Comparison of ENCODE assay signal across 9 mouse cellular contexts in genomic region chr7:140035456-140035855, GRCm38 (mm10). TPM values are rescaled to one million over a fixed set of nuclear protein-coding genes. Genes with fewer than 3 reads are reported as not detected.
A peak's percentile ranks its signal among the peaks of the same experiment; 100 is the strongest.
DNase-seq lines count a peak whose midpoint lies in the region; ATAC-seq and TF ChIP-seq lines count a peak whose summit lies in the region.
"Had no signal": no experiment of that assay in that cellular context is flagged by ENCODE, and none has a peak within 500 bp of the region (broad histone marks: within the 10 kb centered on the region; RNA-seq: fewer than 3 reads in every experiment).

No protein-coding gene starts in this region.

- 22% methylated on average over 7 of the region's 7 CpGs for whole genome bisulfite sequencing in kidney, adult 2 months
- 21% methylated on average over 6 of the region's 7 CpGs for whole genome bisulfite sequencing in hindbrain, embryonic 11.5 days
- 24% methylated on average over 7 of the region's 7 CpGs for WGBS in midbrain, embryonic 12.5 days

- TF ChIP-seq POLR2A in kidney, adult 2 months (IDR thresholded peaks at IDR 0.05; ENCODE audit: low read depth, low read length): no peak

- ATAC-seq in hindbrain, embryonic 11.5 days (ENCODE audit: low FRiP score): no peak
- no peak for ATAC-seq in midbrain, embryonic 12.5 days (ENCODE audit: low FRiP score, low read depth)
- ATAC-seq in monocyte, adult 5-6 weeks (replicated peaks; ENCODE audit: insufficient number of reproducible peaks, low FRiP score, low TSS enrichment, poor library complexity, severe bottlenecking): no peak
- no peak for ATAC-seq in megakaryocyte progenitor cell, adult 5-6 weeks (replicated peaks; ENCODE audit: poor library complexity)

- peak overlapping the region; percentile 86 for H3K9ac ChIP-seq in hindbrain, embryonic 11.5 days (ENCODE audit: low read depth, low read length)
- H3K9ac ChIP-seq in midbrain, embryonic 12.5 days (replicated peaks): peak overlapping the region; percentile 85

- intact Hi-C loops in gastrocnemius, postnatal 14 days (cut with DNase I; ENCODE audit: low total_unique reads): no loop called here

- H3K27ac ChIP-seq in kidney, adult 2 months (ENCODE audit: insufficient read depth, low read depth, low read length): no peak overlapping the region
- H3K27ac ChIP-seq in hindbrain, embryonic 11.5 days (ENCODE audit: low read depth, low read length): no peak overlapping the region; the same call in 1 of the 2 replicates
- peak overlapping the region; percentile 86; the same call in 1 of the 2 replicates for H3K27ac ChIP-seq in midbrain, embryonic 12.5 days (replicated peaks)

- no peak for TF ChIP-seq CTCF in kidney, adult 2 months (conservative IDR thresholded peaks at IDR 0.05; ENCODE audit: insufficient read depth, insufficient read length, low read depth, low read length)

- H3K36me3 ChIP-seq in kidney, adult 2 months (ENCODE audit: control insufficient read depth, insufficient read depth, low read length): no peaks in the 10 kb centered on the region; the same call in 1 of the 2 replicates
- peaks cover 15% of the 10 kb centered on the region for H3K36me3 ChIP-seq in hindbrain, embryonic 11.5 days (ENCODE audit: control insufficient read depth, insufficient read depth, low read length)
- H3K36me3 ChIP-seq in midbrain, embryonic 12.5 days: peaks cover 42% of the 10 kb centered on the region

- H3K4me2 ChIP-seq in hindbrain, embryonic 11.5 days (replicated peaks; ENCODE audit: low read depth, low read length): peak overlapping the region; percentile 79
- peak overlapping the region; percentile 88 for H3K4me2 ChIP-seq in midbrain, embryonic 12.5 days (replicated peaks)

- DNase-seq in kidney, adult 2 months: no peak
- DNase-seq in kidney, postnatal 4 days: no peak
- DNase-seq in MEL-GATA-1-ER (ENCODE audit: extremely low read depth, low read depth): peak; percentile 5
- no peak for DNase-seq in hindbrain, embryonic 11.5 days (ENCODE audit: low spot score)
- no peak for DNase-seq in gastrocnemius, postnatal 14 days

- H3K4me3 ChIP-seq in kidney, adult 2 months (ENCODE audit: insufficient read depth, low read depth, low read length): peak overlapping the region; percentile 76
- peak overlapping the region; percentile 89 for H3K4me3 ChIP-seq in hindbrain, embryonic 11.5 days (ENCODE audit: low read depth, low read length)
- peak overlapping the region; percentile 91 for H3K4me3 ChIP-seq in midbrain, embryonic 12.5 days

- no peaks in the 10 kb centered on the region for H3K27me3 ChIP-seq in kidney, adult 2 months (replicated peaks; ENCODE audit: control insufficient read depth, insufficient read depth, low read length)
- H3K27me3 ChIP-seq in hindbrain, embryonic 11.5 days (ENCODE audit: control insufficient read depth, insufficient read depth, low read length): no peaks in the 10 kb centered on the region
- peaks cover 10% of the 10 kb centered on the region for H3K27me3 ChIP-seq in midbrain, embryonic 12.5 days

- no peaks in the 10 kb centered on the region for H3K4me1 ChIP-seq in kidney, adult 2 months (ENCODE audit: control insufficient read depth, insufficient read depth, low read length)
- H3K4me1 ChIP-seq in hindbrain, embryonic 11.5 days (replicated peaks; ENCODE audit: control insufficient read depth, insufficient read depth, low read length): peaks cover 6% of the 10 kb centered on the region; the same call in 1 of the 2 replicates
- H3K4me1 ChIP-seq in midbrain, embryonic 12.5 days: peaks cover 24% of the 10 kb centered on the region

- no peaks in the 10 kb centered on the region for H3K9me3 ChIP-seq in hindbrain, embryonic 11.5 days (ENCODE audit: control insufficient read depth, low read length)
- H3K9me3 ChIP-seq in midbrain, embryonic 12.5 days: no peaks in the 10 kb centered on the region

RNA-seq across cellular contexts. Expression of gene Zfp511, which starts 0.7 kb away (rescaled TPM):
- polyA plus RNA-seq in kidney, adult 2 months (2012; rRNA removed): 28.6 and 43.3 TPM in 2 replicates
- polyA plus RNA-seq in hindbrain, embryonic 11.5 days (2014; fragmentation: Nextera tagmentation; extraction: Ambion mirVana): 47.0 and 49.9 TPM in 2 replicates
- 41.9 and 45.2 TPM in 2 replicates for polyA plus RNA-seq in midbrain, embryonic 12.5 days (2016; fragmentation: Nextera tagmentation; extraction: Ambion mirVana)
- 1 to 10 TPM; 6.9 to 7.4 TPM for total RNA-seq in gastrocnemius, postnatal 14 days (2021)
- total RNA-seq in monocyte, adult 5-6 weeks (2017): 27.4 to 31.4 TPM (median 27.6 TPM) in 3 replicates
- total RNA-seq in megakaryocyte progenitor cell, adult 5-6 weeks (2015): 32.2 and 34.8 TPM in 2 replicates
- total RNA-seq in megakaryocyte progenitor cell, adult 5-6 weeks (2017): 21.0 and 21.1 TPM in 2 replicates

RNA-seq across cellular contexts. Expression of gene Tubgcp2, which starts 1.0 kb away (rescaled TPM):
- polyA plus RNA-seq in kidney, adult 2 months (2012; rRNA removed): 19.9 and 20.0 TPM in 2 replicates
- polyA plus RNA-seq in hindbrain, embryonic 11.5 days (2014; fragmentation: Nextera tagmentation; extraction: Ambion mirVana): 58.1 and 67.4 TPM in 2 replicates
- 70.6 and 72.7 TPM in 2 replicates for polyA plus RNA-seq in midbrain, embryonic 12.5 days (2016; fragmentation: Nextera tagmentation; extraction: Ambion mirVana)
- total RNA-seq in gastrocnemius, postnatal 14 days (2021): 10 to 100 TPM; 16.3 to 18.1 TPM
- 16.3 to 28.9 TPM (median 26.9 TPM) in 3 replicates for total RNA-seq in monocyte, adult 5-6 weeks (2017)
- 24.0 and 25.8 TPM in 2 replicates for total RNA-seq in megakaryocyte progenitor cell, adult 5-6 weeks (2015)
- total RNA-seq in megakaryocyte progenitor cell, adult 5-6 weeks (2017): 35.2 and 36.5 TPM in 2 replicates

RNA-seq across cellular contexts. Expression of gene Msx3, which starts 13.4 kb away (rescaled TPM):
- polyA plus RNA-seq in kidney, adult 2 months (2012; rRNA removed): not detected in 2 replicates
- 106 and 139 TPM in 2 replicates for polyA plus RNA-seq in hindbrain, embryonic 11.5 days (2014; fragmentation: Nextera tagmentation; extraction: Ambion mirVana)
- 2.5 and 6.9 TPM in 2 replicates for polyA plus RNA-seq in midbrain, embryonic 12.5 days (2016; fragmentation: Nextera tagmentation; extraction: Ambion mirVana)
- not detected for total RNA-seq in gastrocnemius, postnatal 14 days (2021)
- not detected in 3 replicates for total RNA-seq in monocyte, adult 5-6 weeks (2017)
- not detected in 2 replicates for total RNA-seq in megakaryocyte progenitor cell, adult 5-6 weeks (2015)
- not detected in 2 replicates for total RNA-seq in megakaryocyte progenitor cell, adult 5-6 weeks (2017)
- polyA plus RNA-seq: gonadal fat pad, adult 2 months had no signal

RNA-seq across cellular contexts. Expression of gene Adam8, which starts 43.1 kb away (rescaled TPM):
- 1.8 and 2.2 TPM in 2 replicates for polyA plus RNA-seq in kidney, adult 2 months (2012; rRNA removed)
- polyA plus RNA-seq in hindbrain, embryonic 11.5 days (2014; fragmentation: Nextera tagmentation; extraction: Ambion mirVana): 2.6 and 3.1 TPM in 2 replicates
- polyA plus RNA-seq in midbrain, embryonic 12.5 days (2016; fragmentation: Nextera tagmentation; extraction: Ambion mirVana): 3.6 and 3.9 TPM in 2 replicates
- total RNA-seq in gastrocnemius, postnatal 14 days (2021): under 1 TPM; 0.59 to 0.75 TPM
- 10.2 to 54.2 TPM (median 40.8 TPM) in 3 replicates for total RNA-seq in monocyte, adult 5-6 weeks (2017)
- 1.3 and 1.9 TPM in 2 replicates for total RNA-seq in megakaryocyte progenitor cell, adult 5-6 weeks (2015)
- total RNA-seq in megakaryocyte progenitor cell, adult 5-6 weeks (2017): 1.3 and 1.7 TPM in 2 replicates

RNA-seq across cellular contexts. Expression of gene Caly, which starts 46.9 kb away (rescaled TPM):
- polyA plus RNA-seq in kidney, adult 2 months (2012; rRNA removed): 0.16 and 0.52 TPM in 2 replicates
- 11.2 and 12.1 TPM in 2 replicates for polyA plus RNA-seq in hindbrain, embryonic 11.5 days (2014; fragmentation: Nextera tagmentation; extraction: Ambion mirVana)
- 21.4 and 22.3 TPM in 2 replicates for polyA plus RNA-seq in midbrain, embryonic 12.5 days (2016; fragmentation: Nextera tagmentation; extraction: Ambion mirVana)
- total RNA-seq in gastrocnemius, postnatal 14 days (2021): under 1 TPM; 0.31 to 0.53 TPM
- total RNA-seq in monocyte, adult 5-6 weeks (2017): 0.68 TPM in 1 of 3 replicates, not detected in the others
- not detected in 2 replicates for total RNA-seq in megakaryocyte progenitor cell, adult 5-6 weeks (2015)
- not detected in 2 replicates for total RNA-seq in megakaryocyte progenitor cell, adult 5-6 weeks (2017)
